Mouse (Mus musculus) cerebellum, adult 2 months (tissue): Measurements from ENCODE around the gene Lrch4. TPM values are rescaled to one million over a fixed set of nuclear protein-coding genes. Genes with fewer than 3 reads are reported as not detected.

ENCODE experiments used
- DNase-seq, 2 experiments: peaks; one replicate each; pipeline ENCODE4 v3.0.0; 2021
- H3K27ac ChIP-seq: fragments of 200-500 bp; 2 replicates; pipeline ENCODE4 v1.5.1; 2012; ENCODE audit warnings: low read length, control low read depth, inconsistent platforms; ENCODE audit not compliant: insufficient read depth
- H3K27me3 ChIP-seq: fragments of 200-500 bp; 2 replicates; pipeline ENCODE4 v1.6.1; 2012; ENCODE audit warnings: inconsistent platforms, mild to moderate bottlenecking, low read length, moderate library complexity; ENCODE audit not compliant: control insufficient read depth, insufficient read depth
- H3K4me1 ChIP-seq: fragments of 200-500 bp; 2 replicates; pipeline ENCODE4 v1.6.1; 2011; ENCODE audit warnings: low read length; ENCODE audit not compliant: control insufficient read depth, insufficient read depth
- H3K4me3 ChIP-seq: fragments of 200-500 bp; replicated peaks from 2 replicates; pipeline ENCODE3; 2011; ENCODE audit warnings: mild to moderate bottlenecking, low read depth, low read length, control low read depth; ENCODE audit not compliant: insufficient read depth
- CTCF ChIP-seq: fragments of 200-500 bp; IDR thresholded peaks from 2 replicates; pipeline ENCODE4 v1.5.1; 2011; ENCODE audit warnings: low read depth, mild to moderate bottlenecking, control low read depth, low read length, moderate library complexity, borderline replicate concordance; ENCODE audit not compliant: insufficient read depth
- POLR2A ChIP-seq: fragments of 200-500 bp; IDR thresholded peaks from 2 replicates; pipeline ENCODE4 v1.6.1; 2011; ENCODE audit warnings: low read length, control low read depth, borderline replicate concordance; ENCODE audit not compliant: insufficient read depth
- WGBS: fragments of 180-500 bp; shearing (Covaris S2); methylation state at CpG from one replicate; pipeline ENCODE4 v1.1.7; 2018; 5-methylcytosine and 5-hydroxymethylcytosine counted together
- polyA plus RNA-seq: library from polyadenylated mRNA; depleted of rRNA; stranded (reverse); fragments of >200 nt; gene quantifications from 2 replicates; pipeline ENCODE4 v1.2.3, GENCODE M21; 2012; rRNA removed

Lrch4 gene
- 14.4 and 14.8 TPM in 2 replicates for polyA plus RNA-seq

GRCm38 (mm10) chr5:137628498-137629305, at the start of gene Lrch4, which contains the start of the genes Fbxo24 and Gm20605:
TSS of gene Lrch4 (plus strand) at chr5:137629121.
TSS of gene Fbxo24 (minus strand) at chr5:137629002.
TSS of gene Gm20605 (plus strand) at chr5:137629175.
- peak; percentile 98 to 100 for DNase-seq
- WGBS, result under 1% methylated on average over 46 of the region's 46 CpGs
- H3K27me3 ChIP-seq, result no peaks in the 10 kb centered on the region
- H3K4me3 ChIP-seq, result peak within 1 kb of the TSS; percentile 85
- peak within 1 kb of the TSS; percentile 88 for H3K27ac ChIP-seq
- peaks cover 18% of the 10 kb centered on the region for H3K4me1 ChIP-seq
- peak; percentile 96 for TF ChIP-seq POLR2A
- TF ChIP-seq CTCF, result no peak

GRCm38 (mm10) chr5:137580246-137580645, 48.7 kb upstream of the Lrch4 start:
- Histone ChIP-seq H3K4me3 (no peak overlapping the region), H3K4me1 (no peaks in the 10 kb centered on the region; the same call in none of the 2 replicates)
- 86% methylated on average over 6 of the region's 6 CpGs for WGBS

GRCm38 (mm10) chr5:137582702-137583101, 46.2 kb upstream of the Lrch4 start:
- DNase-seq, result no peak
- Histone ChIP-seq H3K4me3 (no peak overlapping the region), H3K4me1 (no peaks in the 10 kb centered on the region; the same call in 1 of the 2 replicates), H3K27ac (no peak overlapping the region), H3K27me3 (no peaks in the 10 kb centered on the region)
- WGBS, result 77% methylated on average over 8 of the region's 8 CpGs
- TF ChIP-seq POLR2A (no peak), CTCF (no peak)

More at GRCm38 (mm10) chr5:137580246-137580645, 48.7 kb upstream of the Lrch4 start:
- TF ChIP-seq CTCF (no peak), POLR2A (no peak)
- H3K27me3 ChIP-seq, result no peaks in the 10 kb centered on the region
- no peak for DNase-seq
- H3K27ac ChIP-seq, result no peak overlapping the region

- DNase-seq, result peak; percentile 18 to 37
- TF ChIP-seq POLR2A (no peak), CTCF (no peak)
- H3K4me3 ChIP-seq, result peak overlapping the region; percentile 42
- H3K4me1 ChIP-seq, result no peaks in the 10 kb centered on the region; the same call in 1 of the 2 replicates
- WGBS, result 28% methylated on average over 27 of the region's 27 CpGs
- H3K27ac ChIP-seq, result no peak overlapping the region
- no peaks in the 10 kb centered on the region for H3K27me3 ChIP-seq
Observed at GRCm38 (mm10) chr5:137583670-137584169, 45.2 kb upstream of the Lrch4 start.

- H3K4me1 ChIP-seq, result no peaks in the 10 kb centered on the region; the same call in 1 of the 2 replicates
- H3K27me3 ChIP-seq, result no peaks in the 10 kb centered on the region
- TF ChIP-seq CTCF, result peak; percentile 71
- TF ChIP-seq POLR2A, result no peak
- 24% methylated on average over 8 of the region's 8 CpGs for WGBS
- peak; percentile 73 to 79 for DNase-seq
- no peak overlapping the region for H3K4me3 ChIP-seq
- H3K27ac ChIP-seq, result no peak overlapping the region
Observed at GRCm38 (mm10) chr5:137584976-137585375, 43.9 kb upstream of the Lrch4 start.

- no peak for DNase-seq
- TF ChIP-seq POLR2A, result no peak
- no peak for TF ChIP-seq CTCF
- Histone ChIP-seq H3K4me1 (no peaks in the 10 kb centered on the region), H3K4me3 (no peak overlapping the region), H3K27ac (no peak overlapping the region), H3K27me3 (no peaks in the 10 kb centered on the region)
- 77% methylated on average over 5 of the region's 5 CpGs for WGBS
Observed at GRCm38 (mm10) chr5:137590507-137590906, 38.4 kb upstream of the Lrch4 start.

- no peak for TF ChIP-seq CTCF
- TF ChIP-seq POLR2A, result no peak
Observed at GRCm38 (mm10) chr5:137595921-137596320, 33.0 kb upstream of the Lrch4 start.

GRCm38 (mm10) chr5:137596601-137597261, 32.2 kb upstream of the Lrch4 start:
- no peak for DNase-seq
- H3K27me3 ChIP-seq, result no peaks in the 10 kb centered on the region
- no peak for TF ChIP-seq CTCF
- TF ChIP-seq POLR2A, result no peak
- peaks cover 9% of the 10 kb centered on the region for H3K4me1 ChIP-seq
- H3K27ac ChIP-seq, result no peak overlapping the region
- H3K4me3 ChIP-seq, result no peak overlapping the region
- 51% methylated on average over 30 of the region's 30 CpGs for WGBS

More at GRCm38 (mm10) chr5:137595921-137596320, 33.0 kb upstream of the Lrch4 start:
- peaks cover 9% of the 10 kb centered on the region for H3K4me1 ChIP-seq
- H3K27ac ChIP-seq, result no peak overlapping the region
- no peak for DNase-seq
- 41% methylated on average over 7 of the region's 7 CpGs for WGBS
- H3K27me3 ChIP-seq, result no peaks in the 10 kb centered on the region
- no peak overlapping the region for H3K4me3 ChIP-seq
